Mouse (Mus musculus) lung, postnatal 0 days (tissue): ENCODE data around the gene Fgf2. TPM values are rescaled to one million over a fixed set of nuclear protein-coding genes. Genes with fewer than 3 reads are reported as not detected.

Experiments used
- ATAC-seq: fragments of 200-750 bp; cut with Nextera tagmentation; 2 replicates; pipeline ENCODE4 v1.8.0; 2017; ENCODE audit warnings: moderate library complexity
- DNase-seq: peaks from one replicate; pipeline ENCODE4 v3.0.0-alpha.2; 2016; ENCODE audit warnings: low spot score
- H3K27ac ChIP-seq: fragments of 300-500 bp; sonication (generic); 2 replicates; pipeline ENCODE4 v1.5.1; 2014; ENCODE audit warnings: antibody characterized with exemption, mild to moderate bottlenecking, low read length, mixed read lengths
- H3K27me3 ChIP-seq: fragments of 300-500 bp; sonication (generic); replicated peaks from 2 replicates; pipeline ENCODE4 v1.6.1; 2014; ENCODE audit warnings: low read length, mixed read lengths; ENCODE audit not compliant: insufficient read depth
- H3K36me3 ChIP-seq: fragments of 300-500 bp; sonication (generic); 2 replicates; pipeline ENCODE4 v1.6.1; 2014; ENCODE audit warnings: low read length, mixed read lengths; ENCODE audit not compliant: insufficient read depth
- H3K4me1 ChIP-seq: fragments of 300-500 bp; sonication (generic); 2 replicates; pipeline ENCODE4 v1.6.1; 2014; ENCODE audit warnings: antibody characterized with exemption, low read depth, low read length, mixed read lengths; ENCODE audit not compliant: insufficient read depth
- H3K4me2 ChIP-seq: fragments of 300-500 bp; sonication (generic); replicated peaks from 2 replicates; pipeline ENCODE4 v1.6.1; 2014; ENCODE audit warnings: low read depth, mild to moderate bottlenecking, low read length, moderate library complexity, mixed read lengths
- H3K4me3 ChIP-seq: fragments of 300-500 bp; sonication (generic); 2 replicates; pipeline ENCODE4 v1.5.1; 2014; ENCODE audit warnings: low read depth, low read length
- H3K9ac ChIP-seq: fragments of 300-500 bp; sonication (generic); replicated peaks from 2 replicates; pipeline ENCODE4 v1.6.1; 2014; ENCODE audit warnings: low read depth, mild to moderate bottlenecking
- H3K9me3 ChIP-seq: fragments of 300-500 bp; sonication (generic); 2 replicates; pipeline ENCODE4 v1.6.1; 2016; ENCODE audit warnings: low read length, mixed read lengths
- CTCF ChIP-seq: IDR thresholded peaks from 2 replicates; pipeline ENCODE4 v1.5.1; 2016; ENCODE audit warnings: antibody characterized with exemption, mild to moderate bottlenecking
- EP300 ChIP-seq: IDR thresholded peaks from 2 replicates; pipeline ENCODE4 v1.6.1; 2016; ENCODE audit warnings: antibody characterized with exemption, mild to moderate bottlenecking, control low read depth
- WGBS: fragments of 180-500 bp; shearing (Covaris S2); extraction: QIAGEN DNeasy Blood & Tissue Kit; methylation state at CpG from one replicate; pipeline ENCODE4 v1.1.7; 2014; 5-methylcytosine and 5-hydroxymethylcytosine counted together
- polyA plus RNA-seq: library from polyadenylated mRNA; unstranded; fragments of >200 nt; fragmentation: Nextera tagmentation; extraction: Ambion mirVana; gene quantifications from 2 replicates; pipeline ENCODE4 v1.2.1, GENCODE M21; 2015

The Fgf2 gene
- polyA plus RNA-seq, 1 experiment from 2014 or later = 1.5 TPM

DNA sequence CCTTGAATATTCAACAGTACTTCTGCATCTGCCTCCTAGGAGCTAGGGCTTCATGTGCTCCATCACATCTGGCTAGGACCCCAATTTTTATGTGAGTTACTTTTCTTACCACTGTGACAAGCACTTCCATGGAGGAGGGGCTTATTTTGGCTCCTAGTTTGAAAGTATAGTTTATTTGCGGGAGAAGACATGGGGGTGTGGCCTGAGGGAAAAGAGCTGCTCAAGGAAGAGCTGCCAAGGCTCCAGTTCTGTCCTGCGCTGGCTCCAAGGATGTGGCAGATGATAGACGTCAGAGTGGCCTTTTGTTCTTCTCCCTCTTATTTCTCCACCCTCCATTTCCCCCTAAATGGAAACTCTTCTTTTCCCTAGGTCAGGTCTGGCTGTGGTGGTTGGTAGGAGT is 17.8 kb downstream of the Fgf2 start:
- no peaks in the 10 kb centered on the region for H3K4me1 ChIP-seq
- peak; percentile 86 for ATAC-seq
- no peaks in the 10 kb centered on the region for H3K36me3 ChIP-seq
- DNase-seq = peak; percentile 80
- 31% methylated on average over 3 of the region's 3 CpGs for WGBS
- no peaks in the 10 kb centered on the region for H3K27me3 ChIP-seq
- TF ChIP-seq EP300 = 0 out of 2 replicates have a peak, but pooled peaks have one; percentile 13
- TF ChIP-seq CTCF = no peak
- H3K9ac ChIP-seq = no peak overlapping the region
- no peak overlapping the region for H3K4me2 ChIP-seq
- no peak overlapping the region for H3K27ac ChIP-seq
- H3K4me3 ChIP-seq = no peak overlapping the region
- H3K9me3 ChIP-seq = no peaks in the 10 kb centered on the region

DNA sequence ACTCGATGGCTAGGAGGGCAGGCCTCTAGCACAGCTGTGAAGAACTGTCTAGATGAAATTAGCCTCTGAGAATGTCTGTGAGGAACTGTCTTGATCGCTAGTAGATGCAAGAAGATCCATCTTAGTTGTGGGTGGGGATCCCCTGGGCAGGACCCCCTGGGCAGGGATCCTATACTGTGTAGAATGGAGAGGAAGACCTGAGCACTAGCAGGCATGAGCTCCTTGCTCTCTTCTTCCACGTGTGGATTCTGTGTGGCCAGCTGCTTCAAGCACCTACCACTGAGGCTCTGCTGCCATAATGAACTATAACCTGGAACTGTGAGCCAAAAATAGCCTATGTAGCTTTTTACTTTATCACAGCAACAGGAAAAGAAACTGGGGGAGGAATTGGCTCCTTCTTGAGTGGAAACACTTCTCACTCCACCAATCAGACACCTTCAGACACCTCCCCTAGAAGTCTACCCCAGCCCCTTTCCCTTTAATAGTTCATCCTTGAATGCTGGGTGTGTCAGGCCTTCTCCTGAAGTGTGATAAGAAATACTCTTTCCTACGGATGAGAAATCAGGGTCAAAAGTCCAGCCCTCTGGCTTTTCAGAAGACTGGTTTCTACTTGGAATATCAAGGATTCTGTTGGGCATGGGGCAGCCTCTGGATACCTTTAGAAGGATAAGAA is 18.4 kb downstream of the Fgf2 start:
- peak; percentile 11 for DNase-seq
- H3K9me3 ChIP-seq = no peaks in the 10 kb centered on the region
- H3K4me3 ChIP-seq = no peak overlapping the region
- 39% methylated on average over 4 of the region's 4 CpGs for WGBS
- H3K9ac ChIP-seq = no peak overlapping the region
- no peaks in the 10 kb centered on the region for H3K4me1 ChIP-seq
- H3K27me3 ChIP-seq = no peaks in the 10 kb centered on the region
- no peak; the same call in 1 of the 2 replicates for ATAC-seq
- H3K27ac ChIP-seq = peak overlapping the region; percentile 33; the same call in 1 of the 2 replicates
- no peak for TF ChIP-seq EP300
- no peak for TF ChIP-seq CTCF
- no peaks in the 10 kb centered on the region for H3K36me3 ChIP-seq
- no peak overlapping the region for H3K4me2 ChIP-seq

DNA sequence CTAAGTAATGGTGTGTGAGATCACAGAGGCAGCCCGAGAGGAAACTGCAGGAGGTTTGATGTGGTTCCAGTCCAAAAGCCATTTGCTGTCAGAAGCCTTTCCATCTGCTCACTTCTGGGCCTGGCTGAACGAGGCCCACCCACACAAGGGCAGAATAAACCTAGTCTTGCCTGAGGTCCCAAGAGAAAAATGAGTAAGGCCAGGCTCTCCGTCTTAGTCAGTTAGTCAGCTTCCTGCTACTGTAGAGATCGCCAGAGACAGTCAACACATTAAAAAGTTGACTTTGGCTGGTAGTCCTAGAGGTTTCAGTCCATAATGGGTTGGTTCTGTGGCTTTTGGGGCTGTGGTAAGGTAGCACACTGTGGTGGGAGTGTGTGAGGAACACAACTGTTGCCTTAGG is 22.3 kb downstream of the Fgf2 start:
- no peaks in the 10 kb centered on the region for H3K4me1 ChIP-seq
- ATAC-seq (no peak), DNase-seq (no peak)
- no peak overlapping the region for H3K9ac ChIP-seq
- no peak overlapping the region for H3K27ac ChIP-seq
- no peaks in the 10 kb centered on the region for H3K9me3 ChIP-seq
- H3K4me2 ChIP-seq = no peak overlapping the region
- no peaks in the 10 kb centered on the region for H3K36me3 ChIP-seq
- no peak overlapping the region for H3K4me3 ChIP-seq
- WGBS = 53% methylated on average over 4 of the region's 4 CpGs
- TF ChIP-seq EP300 (no peak), CTCF (no peak)
- no peaks in the 10 kb centered on the region for H3K27me3 ChIP-seq

DNA sequence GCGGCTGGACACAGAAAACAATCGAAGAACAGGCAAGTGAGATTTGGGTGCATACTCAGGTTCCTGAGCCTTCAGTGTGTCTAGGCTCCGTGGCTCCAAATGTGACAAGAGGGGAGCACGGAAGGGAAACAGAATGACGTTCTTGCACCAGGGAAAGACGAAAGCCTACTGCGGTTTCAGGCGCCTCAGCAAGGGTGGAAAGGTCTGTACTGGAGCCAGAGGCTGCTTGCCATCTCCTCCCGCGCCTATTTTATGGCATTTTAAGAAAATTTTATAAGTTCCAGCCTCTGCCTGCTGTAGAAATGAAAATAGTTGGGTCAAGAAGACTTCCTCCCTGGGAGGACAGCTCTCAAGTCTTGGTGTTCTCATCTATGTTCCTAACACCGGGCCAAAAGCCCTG is 25.6 kb downstream of the Fgf2 start:
- no peaks in the 10 kb centered on the region for H3K36me3 ChIP-seq
- H3K4me1 ChIP-seq = no peaks in the 10 kb centered on the region
- DNase-seq (peak; percentile 34), ATAC-seq (no peak)
- H3K4me2 ChIP-seq = no peak overlapping the region
- 70% methylated on average over 11 of the region's 11 CpGs for WGBS
- H3K9ac ChIP-seq = no peak overlapping the region
- no peak overlapping the region for H3K4me3 ChIP-seq
- TF ChIP-seq CTCF (no peak), EP300 (no peak)
- no peak overlapping the region for H3K27ac ChIP-seq
- no peaks in the 10 kb centered on the region for H3K9me3 ChIP-seq
- H3K27me3 ChIP-seq = no peaks in the 10 kb centered on the region

DNA sequence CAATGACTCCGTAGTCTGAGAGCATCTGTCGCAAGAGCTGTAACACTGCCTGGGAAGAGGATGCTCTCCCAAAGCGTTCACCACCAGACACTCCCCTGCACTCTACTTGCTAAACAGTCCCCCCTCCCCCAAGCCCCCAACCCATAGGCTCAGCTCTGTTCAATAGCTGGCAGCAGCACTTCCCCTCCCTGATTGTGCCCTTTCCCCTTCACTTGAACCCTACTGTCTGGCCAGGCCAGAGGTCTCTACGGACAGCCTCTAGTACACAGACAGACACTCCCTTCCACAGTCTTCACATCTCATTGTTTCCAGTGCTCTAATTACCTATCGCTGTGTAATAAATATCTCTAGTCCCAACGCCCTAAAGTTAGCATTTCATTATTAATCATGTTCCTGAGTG is 29.8 kb downstream of the Fgf2 start:
- 60% methylated on average over 6 of the region's 6 CpGs for WGBS

DNA sequence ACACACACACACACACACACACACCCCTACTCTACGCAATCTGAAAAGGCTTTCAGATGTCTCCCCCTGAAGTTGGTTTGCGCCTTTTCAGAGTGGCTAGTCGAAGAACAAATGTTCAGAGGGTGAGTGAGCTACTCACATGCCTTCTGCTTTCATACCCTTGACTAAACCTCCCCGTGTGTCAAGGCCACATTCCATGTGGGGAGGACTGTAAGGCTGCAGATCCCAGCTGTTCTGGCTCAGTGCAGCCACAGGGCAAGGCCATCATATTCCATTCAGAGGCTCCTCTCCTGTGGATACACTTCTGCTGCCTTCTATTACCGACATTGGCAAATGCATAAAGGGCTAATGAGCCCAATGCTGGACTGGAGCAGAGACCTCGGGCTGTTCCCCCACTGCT is 30.3 kb downstream of the Fgf2 start:
- H3K9ac ChIP-seq = no peak overlapping the region

More for the DNA sequence above, 29.8 kb downstream of the Fgf2 start:
- Histone ChIP-seq H3K4me1 (peaks cover 5% of the 10 kb centered on the region; the same call in 1 of the 2 replicates), H3K27me3 (no peaks in the 10 kb centered on the region), H3K36me3 (no peaks in the 10 kb centered on the region), H3K9ac (no peak overlapping the region), H3K4me3 (no peak overlapping the region), H3K9me3 (no peaks in the 10 kb centered on the region), H3K4me2 (no peak overlapping the region), H3K27ac (0 out of 2 replicates have a peak overlapping the region, but pooled peaks have one; percentile 63)
- no peak for TF ChIP-seq EP300
- 0 out of 2 replicates have a peak, but pooled peaks have one; percentile 3 for ATAC-seq
- peak; percentile 12 for DNase-seq

More for the DNA sequence above, 30.3 kb downstream of the Fgf2 start:
- WGBS = 58% methylated on average over 6 of the region's 6 CpGs
- Histone ChIP-seq H3K4me1 (peaks cover 5% of the 10 kb centered on the region; the same call in 1 of the 2 replicates), H3K27ac (peak overlapping the region; percentile 52; the same call in 1 of the 2 replicates), H3K4me2 (no peak overlapping the region), H3K4me3 (no peak overlapping the region), H3K36me3 (no peaks in the 10 kb centered on the region), H3K9me3 (no peaks in the 10 kb centered on the region), H3K27me3 (no peaks in the 10 kb centered on the region)
- peak; percentile 74 for DNase-seq
- ATAC-seq = peak; percentile 80
- peak; percentile 20 for TF ChIP-seq CTCF
- TF ChIP-seq EP300 = no peak
